Mouse (Mus musculus): ENCODE data around the gene Gm10037.

DNA sequence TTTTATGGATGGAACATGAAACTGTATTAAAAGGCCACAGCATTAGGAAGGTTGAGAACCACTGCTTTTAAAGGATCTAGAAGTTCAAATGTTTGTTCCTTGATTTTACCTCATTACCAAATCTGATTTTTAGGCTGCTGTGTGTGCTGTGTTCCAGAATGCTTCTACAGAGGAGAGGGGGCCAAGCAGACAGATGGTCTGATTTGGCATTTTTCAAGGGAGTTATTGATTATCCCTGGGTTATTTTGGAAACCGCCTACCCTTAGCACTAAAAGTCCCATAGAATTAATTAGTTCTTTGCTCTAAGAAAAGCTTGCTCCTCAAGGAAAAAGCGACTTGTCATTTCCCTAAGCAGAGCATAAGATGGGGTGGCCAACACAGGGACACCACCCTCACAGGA, 23.1 kb downstream of the Gm10037 start:
- TF ChIP-seq CTCF (IDR thresholded peaks at IDR 0.05; ENCODE audit: low read depth) (no peak), EP300 (IDR thresholded peaks at IDR 0.05; ENCODE audit: low read depth) (no peak)

Data from liver, postnatal 0 days (tissue).